Mouse (Mus musculus): ENCODE measurements around the gene Aqp2. TPM values are rescaled to one million over a fixed set of nuclear protein-coding genes. Genes with fewer than 3 reads are reported as not detected.

Gene Aqp2
- polyA plus RNA-seq, 1 experiment from 2014 or later: not detected

DNA sequence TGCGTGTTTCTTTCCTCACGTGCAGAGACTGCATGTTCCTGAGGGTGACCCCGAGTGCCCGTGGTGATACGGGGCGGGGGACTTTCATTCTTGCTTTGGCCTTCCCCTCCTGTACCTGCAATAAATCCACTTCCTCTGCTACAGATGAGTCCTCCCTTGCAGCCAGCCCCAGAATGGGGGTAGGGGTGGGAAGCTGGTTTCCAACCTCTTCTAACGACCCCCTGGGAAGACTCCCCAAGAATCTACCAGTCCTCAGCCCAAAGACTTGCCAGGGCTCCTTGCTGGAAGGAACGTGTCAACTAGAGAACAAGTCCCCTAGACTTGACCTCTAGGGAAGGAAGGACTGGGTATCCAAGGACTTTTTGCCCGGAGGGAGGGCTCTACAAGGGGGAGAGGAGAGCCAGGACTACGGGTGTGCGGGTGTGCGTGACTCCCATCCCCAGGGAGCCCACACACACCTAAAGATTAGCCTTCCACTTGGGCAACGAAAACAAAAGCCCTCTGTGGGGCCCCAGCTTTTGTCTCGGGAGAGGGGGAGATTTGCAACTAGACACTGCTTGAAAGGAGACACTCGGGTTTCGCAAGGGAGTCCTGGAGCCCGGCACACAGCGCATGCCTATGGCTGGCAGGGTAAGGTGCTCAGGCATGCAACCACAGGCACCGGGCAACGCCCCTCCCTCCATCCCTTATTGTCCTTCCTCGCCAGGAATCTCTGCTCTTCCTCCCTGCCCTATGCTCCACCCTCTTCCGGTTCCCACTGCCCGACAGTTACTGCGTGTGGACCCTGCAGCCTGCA is 5.8 kb downstream of the Aqp2 start:
- under 1% methylated on average over 24 of the region's 24 CpGs for WGBS
- ATAC-seq (replicated peaks; ENCODE audit: low FRiP score, low TSS enrichment, low read depth) (0 out of 2 replicates have a peak, but pooled peaks have one; percentile 37), DNase-seq (ENCODE audit: low spot score) (no peak)
- Histone ChIP-seq H3K4me3 (ENCODE audit: low read depth, low read length) (peak overlapping the region; percentile 23), H3K4me1 (replicated peaks; ENCODE audit: control insufficient read depth, insufficient read depth, low read length) (peaks cover 12% of the 10 kb centered on the region), H3K9me3 (ENCODE audit: control insufficient read depth, low read length) (no peaks in the 10 kb centered on the region), H3K27ac (ENCODE audit: low read depth) (no peak overlapping the region), H3K27me3 (replicated peaks; ENCODE audit: control insufficient read depth, insufficient read depth, low read length) (peaks cover 98% of the 10 kb centered on the region), H3K9ac (ENCODE audit: low read length) (no peak overlapping the region), H3K4me2 (ENCODE audit: low read length) (peak overlapping the region; percentile 41), H3K36me3 (ENCODE audit: control insufficient read depth, insufficient read depth, low read length) (no peaks in the 10 kb centered on the region)

- 63% methylated on average over 6 of the region's 6 CpGs for WGBS
- no peak for ATAC-seq (replicated peaks; ENCODE audit: low FRiP score, low TSS enrichment, low read depth)
These were observed 6.9 kb downstream of the Aqp2 start for GRCm38 (mm10) chr15:99585741-99586140.

DNA sequence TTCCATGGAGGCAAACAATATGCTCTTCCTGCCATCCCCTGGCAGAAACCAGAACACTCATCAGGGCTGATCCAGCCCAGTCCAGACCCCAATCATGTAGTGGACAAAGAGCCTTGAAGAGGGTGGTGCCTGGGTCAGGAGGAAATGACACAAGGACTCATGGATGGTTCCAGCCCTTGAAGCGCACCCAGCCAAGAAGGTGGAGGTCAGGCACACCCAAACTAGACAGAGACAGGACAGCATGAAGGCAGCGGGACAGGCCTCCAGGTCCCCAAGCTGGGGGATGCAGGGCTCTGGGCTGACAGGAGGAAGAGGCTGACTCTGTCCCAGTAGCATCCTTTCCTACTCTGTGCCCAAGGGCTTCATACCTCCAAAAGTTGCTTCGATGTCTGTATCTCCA is 7.7 kb downstream of the Aqp2 start:
- Histone ChIP-seq H3K4me2 (ENCODE audit: low read length) (no peak overlapping the region), H3K4me3 (ENCODE audit: low read depth, low read length) (no peak overlapping the region), H3K27ac (ENCODE audit: low read depth) (no peak overlapping the region), H3K4me1 (replicated peaks; ENCODE audit: control insufficient read depth, insufficient read depth, low read length) (peaks cover 12% of the 10 kb centered on the region), H3K27me3 (replicated peaks; ENCODE audit: control insufficient read depth, insufficient read depth, low read length) (peaks cover 98% of the 10 kb centered on the region), H3K36me3 (ENCODE audit: control insufficient read depth, insufficient read depth, low read length) (no peaks in the 10 kb centered on the region), H3K9ac (ENCODE audit: low read length) (no peak overlapping the region), H3K9me3 (ENCODE audit: control insufficient read depth, low read length) (no peaks in the 10 kb centered on the region)
- ATAC-seq (replicated peaks; ENCODE audit: low FRiP score, low TSS enrichment, low read depth) (no peak), DNase-seq (ENCODE audit: low spot score) (no peak)
- WGBS: 87% methylated on average over 3 of the region's 3 CpGs

More at GRCm38 (mm10) chr15:99585741-99586140, 6.9 kb downstream of the Aqp2 start:
- Histone ChIP-seq H3K4me2 (ENCODE audit: low read length) (no peak overlapping the region), H3K27ac (ENCODE audit: low read depth) (no peak overlapping the region), H3K36me3 (ENCODE audit: control insufficient read depth, insufficient read depth, low read length) (no peaks in the 10 kb centered on the region), H3K9ac (ENCODE audit: low read length) (no peak overlapping the region), H3K4me3 (ENCODE audit: low read depth, low read length) (no peak overlapping the region), H3K27me3 (replicated peaks; ENCODE audit: control insufficient read depth, insufficient read depth, low read length) (peaks cover 98% of the 10 kb centered on the region), H3K4me1 (replicated peaks; ENCODE audit: control insufficient read depth, insufficient read depth, low read length) (peaks cover 12% of the 10 kb centered on the region), H3K9me3 (ENCODE audit: control insufficient read depth, low read length) (no peaks in the 10 kb centered on the region)
- DNase-seq (ENCODE audit: low spot score): no peak

DNA sequence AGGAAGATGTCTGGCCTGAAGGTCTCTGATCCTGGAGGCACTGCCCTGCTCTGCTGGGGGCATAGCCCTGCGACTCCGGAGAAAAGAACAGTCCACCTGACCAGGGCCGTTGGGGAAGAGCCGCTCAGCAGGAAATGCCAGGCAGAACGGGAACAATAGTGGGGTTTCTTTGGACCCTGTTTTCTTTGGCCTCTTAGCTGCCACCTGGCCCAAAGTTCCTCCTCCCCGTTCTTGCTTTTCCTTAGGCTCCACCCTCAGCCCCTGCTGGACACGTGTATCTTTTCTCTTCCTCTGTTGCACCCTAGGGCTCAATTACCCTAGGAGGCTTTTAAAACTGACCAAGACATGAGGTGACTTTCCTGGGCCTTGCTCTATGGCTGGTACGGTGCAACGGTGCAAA is 10.4 kb downstream of the Aqp2 start:
- peaks cover 10% of the 10 kb centered on the region for H3K4me1 ChIP-seq (replicated peaks; ENCODE audit: control insufficient read depth, insufficient read depth, low read length)
- ATAC-seq (replicated peaks; ENCODE audit: low FRiP score, low TSS enrichment, low read depth) (no peak), DNase-seq (ENCODE audit: low spot score) (no peak)
- no peak overlapping the region for H3K4me2 ChIP-seq (ENCODE audit: low read length)
- WGBS: 11% methylated on average over 9 of the region's 9 CpGs
- H3K27me3 ChIP-seq (replicated peaks; ENCODE audit: control insufficient read depth, insufficient read depth, low read length): peaks cover 100% of the 10 kb centered on the region
- no peak overlapping the region for H3K9ac ChIP-seq (ENCODE audit: low read length)
- no peak overlapping the region for H3K4me3 ChIP-seq (ENCODE audit: low read depth, low read length)
- H3K36me3 ChIP-seq (ENCODE audit: control insufficient read depth, insufficient read depth, low read length): no peaks in the 10 kb centered on the region
- no peaks in the 10 kb centered on the region for H3K9me3 ChIP-seq (ENCODE audit: control insufficient read depth, low read length)
- no peak overlapping the region for H3K27ac ChIP-seq (ENCODE audit: low read depth)

DNA sequence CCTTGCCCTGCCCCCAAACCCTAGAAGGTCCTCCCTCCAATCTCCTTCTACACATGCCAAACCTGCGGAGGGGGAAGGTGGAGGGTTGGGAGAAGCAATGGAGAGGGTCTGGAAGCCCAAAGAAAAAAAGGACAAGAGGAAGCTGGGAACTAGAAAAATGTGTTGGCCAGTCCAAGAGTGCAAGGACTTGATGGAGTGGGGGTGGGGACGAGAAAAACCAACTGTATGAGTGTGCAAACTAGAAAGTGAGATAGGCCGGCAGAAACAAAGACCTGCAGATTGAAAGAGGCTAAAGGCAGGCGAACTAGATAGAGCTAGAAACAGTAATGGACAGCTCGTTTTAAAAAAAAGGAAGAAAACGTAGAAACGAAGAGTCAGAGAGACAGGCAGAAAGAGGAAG is 10.8 kb downstream of the Aqp2 start:
- Histone ChIP-seq H3K4me1 (replicated peaks; ENCODE audit: control insufficient read depth, insufficient read depth, low read length) (peaks cover 5% of the 10 kb centered on the region), H3K4me2 (ENCODE audit: low read length) (no peak overlapping the region), H3K4me3 (ENCODE audit: low read depth, low read length) (no peak overlapping the region), H3K36me3 (ENCODE audit: control insufficient read depth, insufficient read depth, low read length) (no peaks in the 10 kb centered on the region), H3K27me3 (replicated peaks; ENCODE audit: control insufficient read depth, insufficient read depth, low read length) (peaks cover 100% of the 10 kb centered on the region), H3K27ac (ENCODE audit: low read depth) (no peak overlapping the region), H3K9me3 (ENCODE audit: control insufficient read depth, low read length) (no peaks in the 10 kb centered on the region), H3K9ac (ENCODE audit: low read length) (no peak overlapping the region)
- ATAC-seq (replicated peaks; ENCODE audit: low FRiP score, low TSS enrichment, low read depth): no peak
- DNase-seq (ENCODE audit: low spot score): no peak
- 20% methylated on average over 7 of the region's 7 CpGs for WGBS

DNA sequence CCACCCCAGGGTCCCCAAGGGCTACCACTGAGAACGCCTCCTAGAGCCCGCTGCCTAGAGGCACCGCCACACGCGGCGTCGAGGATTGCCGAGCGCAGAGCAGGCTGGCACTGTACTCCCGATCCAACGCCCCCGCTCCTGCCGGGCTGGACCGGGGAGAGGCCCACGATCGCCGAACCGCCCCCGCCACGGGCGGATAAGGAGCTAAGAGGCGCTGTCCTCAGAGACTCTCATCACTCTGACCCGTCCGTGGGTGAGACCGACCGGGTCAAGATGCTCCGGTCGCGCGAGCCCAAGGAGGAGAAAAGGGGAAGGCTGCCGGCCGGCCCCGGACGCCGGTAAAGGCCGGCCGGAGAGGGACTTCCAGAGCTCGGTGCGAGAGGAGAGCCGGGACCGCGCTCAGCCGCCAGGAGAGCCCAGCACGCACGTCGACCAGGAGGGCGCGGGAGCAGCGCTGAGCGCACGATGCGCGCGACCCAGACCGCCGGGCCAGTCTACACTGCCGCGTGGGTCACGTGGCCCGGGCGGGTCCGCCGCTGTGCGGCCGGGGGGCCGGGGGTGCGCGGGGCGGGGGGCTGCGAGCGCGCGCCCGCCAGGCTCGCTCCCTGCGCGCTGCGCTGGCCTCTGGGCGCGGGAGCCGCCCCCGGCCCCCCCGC is 11.7 kb downstream of the Aqp2 start, which contains the start of gene Aqp5:
TSS of gene Aqp5 (plus strand) at position 354 of the 656 bp plus-strand sequence.
- no peak within 1 kb of the TSS for H3K27ac ChIP-seq (ENCODE audit: low read depth)
- H3K36me3 ChIP-seq (ENCODE audit: control insufficient read depth, insufficient read depth, low read length): no peaks in the 10 kb centered on the region
- no peaks in the 10 kb centered on the region for H3K9me3 ChIP-seq (ENCODE audit: control insufficient read depth, low read length)
- DNase-seq (ENCODE audit: low spot score) (no peak), ATAC-seq (replicated peaks; ENCODE audit: low FRiP score, low TSS enrichment, low read depth) (0 out of 2 replicates have a peak, but pooled peaks have one; percentile 47)
- H3K4me1 ChIP-seq (replicated peaks; ENCODE audit: control insufficient read depth, insufficient read depth, low read length): no peaks in the 10 kb centered on the region; the same call in 1 of the 2 replicates
- peak within 1 kb of the TSS; percentile 60 for H3K4me2 ChIP-seq (ENCODE audit: low read length)
- peaks cover 100% of the 10 kb centered on the region for H3K27me3 ChIP-seq (replicated peaks; ENCODE audit: control insufficient read depth, insufficient read depth, low read length)
- no peak within 1 kb of the TSS; the same call in 1 of the 2 replicates for H3K9ac ChIP-seq (ENCODE audit: low read length)
- H3K4me3 ChIP-seq (ENCODE audit: low read depth, low read length): peak within 1 kb of the TSS; percentile 36
- 2% methylated on average over 58 of the region's 83 CpGs for WGBS

DNA sequence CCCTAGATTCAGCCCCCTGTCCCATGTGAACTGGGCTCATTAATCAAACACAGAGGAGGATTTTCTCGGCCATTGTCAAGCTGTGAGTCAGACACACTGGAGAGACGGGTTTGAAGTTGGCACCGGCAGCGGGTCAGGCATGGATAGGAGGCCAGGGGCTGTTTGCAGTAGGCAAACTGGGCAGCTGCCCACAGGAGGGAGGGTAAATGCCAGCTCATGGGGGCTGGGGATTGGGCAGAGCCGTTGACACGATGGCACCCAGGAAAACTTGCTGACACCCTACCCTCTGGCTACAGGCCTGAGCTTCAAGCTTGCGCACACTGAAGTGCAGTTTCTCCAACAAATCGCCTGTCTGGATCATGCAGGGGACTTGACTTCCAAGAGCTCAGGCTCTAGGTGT is 13.3 kb downstream of the Aqp2 start:
- Histone ChIP-seq H3K4me1 (replicated peaks; ENCODE audit: control insufficient read depth, insufficient read depth, low read length) (no peaks in the 10 kb centered on the region; the same call in 1 of the 2 replicates), H3K4me2 (ENCODE audit: low read length) (no peak overlapping the region), H3K9me3 (ENCODE audit: control insufficient read depth, low read length) (no peaks in the 10 kb centered on the region), H3K27me3 (replicated peaks; ENCODE audit: control insufficient read depth, insufficient read depth, low read length) (peaks cover 91% of the 10 kb centered on the region), H3K9ac (ENCODE audit: low read length) (no peak overlapping the region), H3K36me3 (ENCODE audit: control insufficient read depth, insufficient read depth, low read length) (no peaks in the 10 kb centered on the region), H3K27ac (ENCODE audit: low read depth) (no peak overlapping the region), H3K4me3 (ENCODE audit: low read depth, low read length) (no peak overlapping the region)
- DNase-seq (ENCODE audit: low spot score): no peak
- ATAC-seq (replicated peaks; ENCODE audit: low FRiP score, low TSS enrichment, low read depth): no peak
- 77% methylated on average over 8 of the region's 8 CpGs for WGBS

- Histone ChIP-seq H3K27me3 (replicated peaks; ENCODE audit: control insufficient read depth, insufficient read depth, low read length) (peaks cover 91% of the 10 kb centered on the region), H3K4me2 (ENCODE audit: low read length) (no peak overlapping the region), H3K4me3 (ENCODE audit: low read depth, low read length) (no peak overlapping the region), H3K27ac (ENCODE audit: low read depth) (no peak overlapping the region), H3K9ac (ENCODE audit: low read length) (no peak overlapping the region), H3K4me1 (replicated peaks; ENCODE audit: control insufficient read depth, insufficient read depth, low read length) (no peaks in the 10 kb centered on the region; the same call in 1 of the 2 replicates), H3K36me3 (ENCODE audit: control insufficient read depth, insufficient read depth, low read length) (no peaks in the 10 kb centered on the region), H3K9me3 (ENCODE audit: control insufficient read depth, low read length) (no peaks in the 10 kb centered on the region)
- DNase-seq (ENCODE audit: low spot score) (no peak), ATAC-seq (replicated peaks; ENCODE audit: low FRiP score, low TSS enrichment, low read depth) (no peak)
- 81% methylated on average over 5 of the region's 5 CpGs for WGBS
These were observed 14.0 kb downstream of the Aqp2 start for GRCm38 (mm10) chr15:99592877-99593276.
